Mouse (Mus musculus): ENCODE measurements at regions not wholly inside any gene's neighbourhood (a gene's known extent, or its start where the extent isn't known, plus 50 kb on each side); places are given as distances from the start of the nearest gene placed in this dataset.

GRCm38 (mm10) chr10:96481325-96481638 is 135.5 kb upstream of the Btg1 start:
- no peaks in the 10 kb centered on the region for H3K9me3 ChIP-seq (ENCODE audit: low read length)
- H3K27me3 ChIP-seq (ENCODE audit: insufficient read depth, low read length), result no peaks in the 10 kb centered on the region
- 0 out of 2 replicates have a peak, but pooled peaks cover 6% of the 10 kb centered on the region for H3K4me1 ChIP-seq (ENCODE audit: insufficient read depth, low read length)
- TF ChIP-seq CTCF (IDR thresholded peaks at IDR 0.05), result no peak
- whole genome bisulfite sequencing, result 59% methylated on average over 8 of the region's 8 CpGs
- H3K9ac ChIP-seq (replicated peaks; ENCODE audit: low read length, poor library complexity, severe bottlenecking), result no peak overlapping the region
- H3K36me3 ChIP-seq (ENCODE audit: insufficient read depth, low read length), result no peaks in the 10 kb centered on the region
- H3K27ac ChIP-seq (ENCODE audit: low read depth, low read length), result no peak overlapping the region
- DNase-seq (ENCODE audit: low spot score) (no peak), ATAC-seq (ENCODE audit: low FRiP score) (no peak)
- H3K4me3 ChIP-seq (ENCODE audit: low read depth, low read length), result no peak overlapping the region
- no peak overlapping the region for H3K4me2 ChIP-seq (ENCODE audit: low read depth, low read length, poor library complexity, severe bottlenecking)

- whole genome bisulfite sequencing, result 96% methylated on average over 3 of the region's 3 CpGs
- Histone ChIP-seq H3K36me3 (ENCODE audit: insufficient read depth, low read length) (no peaks in the 10 kb centered on the region), H3K9me3 (ENCODE audit: low read length) (no peaks in the 10 kb centered on the region), H3K4me2 (ENCODE audit: low read depth, low read length, poor library complexity, severe bottlenecking) (no peak overlapping the region), H3K4me3 (ENCODE audit: low read depth, low read length) (no peak overlapping the region), H3K9ac (replicated peaks; ENCODE audit: low read length, poor library complexity, severe bottlenecking) (no peak overlapping the region), H3K4me1 (ENCODE audit: insufficient read depth, low read length) (no peaks in the 10 kb centered on the region), H3K27me3 (ENCODE audit: insufficient read depth, low read length) (no peaks in the 10 kb centered on the region), H3K27ac (ENCODE audit: low read depth, low read length) (no peak overlapping the region)
- no peak for TF ChIP-seq CTCF (IDR thresholded peaks at IDR 0.05)
- DNase-seq (ENCODE audit: low spot score) (no peak), ATAC-seq (ENCODE audit: low FRiP score) (no peak)
Observed at GRCm38 (mm10) chr10:96486724-96487123, 130.1 kb upstream of the Btg1 start.

- WGBS, result 56% methylated on average over 1 of the region's 1 CpGs
Observed at GRCm38 (mm10) chr10:96493706-96494105, 123.1 kb upstream of the Btg1 start.

GRCm38 (mm10) chr10:96496700-96497099 is 120.1 kb upstream of the Btg1 start:
- Histone ChIP-seq H3K9ac (replicated peaks; ENCODE audit: low read length, poor library complexity, severe bottlenecking) (no peak overlapping the region), H3K4me2 (ENCODE audit: low read depth, low read length, poor library complexity, severe bottlenecking) (no peak overlapping the region), H3K4me1 (ENCODE audit: insufficient read depth, low read length) (no peaks in the 10 kb centered on the region; the same call in 1 of the 2 replicates), H3K4me3 (ENCODE audit: low read depth, low read length) (no peak overlapping the region), H3K27ac (ENCODE audit: low read depth, low read length) (no peak overlapping the region), H3K9me3 (ENCODE audit: low read length) (no peaks in the 10 kb centered on the region), H3K27me3 (ENCODE audit: insufficient read depth, low read length) (no peaks in the 10 kb centered on the region), H3K36me3 (ENCODE audit: insufficient read depth, low read length) (no peaks in the 10 kb centered on the region)
- TF ChIP-seq CTCF (IDR thresholded peaks at IDR 0.05), result no peak
- no peak for ATAC-seq (ENCODE audit: low FRiP score)
- no peak for DNase-seq (ENCODE audit: low spot score)
- 99% methylated on average over 3 of the region's 3 CpGs for WGBS

More at GRCm38 (mm10) chr10:96493706-96494105, 123.1 kb upstream of the Btg1 start:
- H3K4me2 ChIP-seq (ENCODE audit: low read depth, low read length, poor library complexity, severe bottlenecking), result no peak overlapping the region
- ATAC-seq (ENCODE audit: low FRiP score) (no peak), DNase-seq (ENCODE audit: low spot score) (no peak)
- TF ChIP-seq CTCF (IDR thresholded peaks at IDR 0.05), result no peak
- no peak overlapping the region for H3K27ac ChIP-seq (ENCODE audit: low read depth, low read length)
- no peaks in the 10 kb centered on the region for H3K27me3 ChIP-seq (ENCODE audit: insufficient read depth, low read length)
- no peak overlapping the region for H3K4me3 ChIP-seq (ENCODE audit: low read depth, low read length)
- H3K9ac ChIP-seq (replicated peaks; ENCODE audit: low read length, poor library complexity, severe bottlenecking), result no peak overlapping the region
- H3K9me3 ChIP-seq (ENCODE audit: low read length), result no peaks in the 10 kb centered on the region
- H3K4me1 ChIP-seq (ENCODE audit: insufficient read depth, low read length), result no peaks in the 10 kb centered on the region; the same call in 1 of the 2 replicates
- H3K36me3 ChIP-seq (ENCODE audit: insufficient read depth, low read length), result no peaks in the 10 kb centered on the region

GRCm38 (mm10) chr10:96497482-96497881 is 119.3 kb upstream of the Btg1 start:
- Histone ChIP-seq H3K4me3 (ENCODE audit: low read depth, low read length) (no peak overlapping the region), H3K4me1 (ENCODE audit: insufficient read depth, low read length) (no peaks in the 10 kb centered on the region; the same call in 1 of the 2 replicates), H3K27me3 (ENCODE audit: insufficient read depth, low read length) (no peaks in the 10 kb centered on the region), H3K36me3 (ENCODE audit: insufficient read depth, low read length) (no peaks in the 10 kb centered on the region), H3K4me2 (ENCODE audit: low read depth, low read length, poor library complexity, severe bottlenecking) (no peak overlapping the region), H3K9me3 (ENCODE audit: low read length) (no peaks in the 10 kb centered on the region), H3K9ac (replicated peaks; ENCODE audit: low read length, poor library complexity, severe bottlenecking) (no peak overlapping the region), H3K27ac (ENCODE audit: low read depth, low read length) (no peak overlapping the region)
- WGBS, result 91% methylated on average over 7 of the region's 7 CpGs
- DNase-seq (ENCODE audit: low spot score) (no peak), ATAC-seq (ENCODE audit: low FRiP score) (no peak)
- TF ChIP-seq CTCF (IDR thresholded peaks at IDR 0.05), result no peak

GRCm38 (mm10) chr10:96499274-96499673 is 117.5 kb upstream of the Btg1 start:
- H3K27me3 ChIP-seq (ENCODE audit: insufficient read depth, low read length), result no peaks in the 10 kb centered on the region
- no peak overlapping the region for H3K4me2 ChIP-seq (ENCODE audit: low read depth, low read length, poor library complexity, severe bottlenecking)
- no peak overlapping the region for H3K9ac ChIP-seq (replicated peaks; ENCODE audit: low read length, poor library complexity, severe bottlenecking)
- DNase-seq (ENCODE audit: low spot score), result no peak
- H3K4me1 ChIP-seq (ENCODE audit: insufficient read depth, low read length), result no peaks in the 10 kb centered on the region
- H3K27ac ChIP-seq (ENCODE audit: low read depth, low read length), result no peak overlapping the region
- H3K9me3 ChIP-seq (ENCODE audit: low read length), result no peaks in the 10 kb centered on the region
- H3K4me3 ChIP-seq (ENCODE audit: low read depth, low read length), result no peak overlapping the region
- no peaks in the 10 kb centered on the region for H3K36me3 ChIP-seq (ENCODE audit: insufficient read depth, low read length)
- WGBS, result 84% methylated on average over 2 of the region's 2 CpGs
- no peak for TF ChIP-seq CTCF (IDR thresholded peaks at IDR 0.05)
- ATAC-seq (ENCODE audit: low FRiP score), result no peak
